Mouse (Mus musculus) C2C12 (cell line): ENCODE data around the gene Palld. TPM values are rescaled to one million over a fixed set of nuclear protein-coding genes. Genes with fewer than 3 reads are reported as not detected.
A peak's percentile ranks its signal among the peaks of the same experiment; 100 is the strongest.

Experiments used
- H3K27me3 ChIP-seq: one replicate; pipeline ENCODE4 v1.6.1; 2011; ENCODE audit not compliant: control insufficient read depth, insufficient read depth, insufficient read length
- H3K36me3 ChIP-seq: one replicate; pipeline ENCODE4 v1.6.1; 2011; ENCODE audit not compliant: control insufficient read depth, insufficient read depth
- H3K4me3 ChIP-seq: one replicate; pipeline ENCODE4 v1.5.1; 2011; ENCODE audit warnings: mild to moderate bottlenecking, control low read depth; ENCODE audit not compliant: poor library complexity, insufficient read depth, severe bottlenecking
- H3K79me2 ChIP-seq: one replicate; pipeline ENCODE4 v1.6.1; 2011; ENCODE audit not compliant: control insufficient read depth, insufficient read depth
- H3K79me3 ChIP-seq: one replicate; pipeline ENCODE4 v1.6.1; 2011; ENCODE audit warnings: low read depth, control low read depth
- H3ac ChIP-seq: one replicate; pipeline ENCODE3; 2011; ENCODE audit warnings: low read depth; ENCODE audit not compliant: control insufficient read depth, insufficient read length
- CEBPB ChIP-seq: IDR thresholded peaks from one replicate; pipeline ENCODE4 v1.6.1; 2011; ENCODE audit warnings: low read depth, mild to moderate bottlenecking, control low read depth, moderate library complexity
- CTCF ChIP-seq: IDR thresholded peaks from one replicate; pipeline ENCODE4 v1.5.1; 2011; ENCODE audit not compliant: control insufficient read depth, insufficient read depth, insufficient read length
- FOSL1 ChIP-seq: IDR thresholded peaks from one replicate; pipeline ENCODE4 v1.8.0; 2011; ENCODE audit warnings: mild to moderate bottlenecking, low read length; ENCODE audit not compliant: poor library complexity, insufficient read depth, severe bottlenecking
- MAX ChIP-seq: IDR thresholded peaks from one replicate; pipeline ENCODE4 v1.6.1; 2011; ENCODE audit warnings: mild to moderate bottlenecking, control low read depth
- MYOD1 ChIP-seq: IDR thresholded peaks from one replicate; pipeline ENCODE4 v1.6.1; 2011; ENCODE audit warnings: low read depth; ENCODE audit not compliant: control insufficient read depth, insufficient read length
- MYOG ChIP-seq: IDR thresholded peaks from one replicate; pipeline ENCODE4 v1.6.1; 2011; ENCODE audit not compliant: control insufficient read depth, insufficient read length; ENCODE audit errors: extremely low read depth
- USF1 ChIP-seq: IDR thresholded peaks from one replicate; pipeline ENCODE4 v1.6.1; 2011; ENCODE audit warnings: low read depth, mild to moderate bottlenecking, control low read depth, moderate library complexity
- polyA plus RNA-seq: library from polyadenylated mRNA; unstranded; fragments of >200 nt; fragmentation: generic; extraction: Trizol; gene quantifications from one replicate; pipeline ENCODE4 v1.2.1, GENCODE M21; 2012; ENCODE audit warnings: missing spikeins

Gene Palld
- polyA plus RNA-seq, 1 experiment = 79.5 TPM

DNA sequence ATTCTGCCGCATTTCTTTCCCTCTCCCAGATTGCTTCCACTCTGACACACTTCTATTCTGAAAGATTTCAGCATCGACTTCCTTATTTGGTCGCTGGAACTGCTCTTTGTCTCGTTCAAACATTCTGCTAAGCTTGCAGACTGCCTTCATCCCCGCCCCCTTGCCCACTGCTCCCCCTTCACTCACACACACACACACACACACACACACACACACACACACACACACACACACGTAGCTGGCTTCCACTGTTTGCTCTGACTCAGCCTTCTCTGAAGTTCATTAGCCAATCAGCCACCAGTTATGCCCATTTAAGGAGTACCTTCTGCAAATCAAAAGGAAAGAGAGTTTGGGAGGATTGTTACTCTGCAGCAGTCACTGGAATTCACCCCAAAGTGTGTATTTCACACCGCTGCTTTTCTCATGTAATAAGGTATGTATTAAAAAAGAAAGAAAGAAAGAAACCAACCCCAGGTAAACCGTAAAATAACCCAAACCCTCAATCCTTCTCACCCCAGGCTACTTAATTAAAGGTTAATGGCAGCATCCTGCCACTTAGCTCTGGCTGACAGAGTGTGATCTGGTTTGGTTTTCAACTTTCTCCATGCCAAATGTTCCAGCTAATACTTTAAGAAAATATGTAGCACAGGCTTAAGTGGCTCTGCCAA is 295.6 kb downstream of the Palld start:
- Histone ChIP-seq H3K27me3 (no peaks in the 10 kb centered on the region), H3K79me2 (no peaks in the 10 kb centered on the region), H3ac (no peak overlapping the region), H3K36me3 (no peaks in the 10 kb centered on the region), H3K79me3 (no peaks in the 10 kb centered on the region), H3K4me3 (no peak overlapping the region)
- TF ChIP-seq CEBPB (no peak), USF1 (no peak), FOSL1 (no peak), MYOG (no peak), MAX (no peak), CTCF (no peak), MYOD1 (no peak)

DNA sequence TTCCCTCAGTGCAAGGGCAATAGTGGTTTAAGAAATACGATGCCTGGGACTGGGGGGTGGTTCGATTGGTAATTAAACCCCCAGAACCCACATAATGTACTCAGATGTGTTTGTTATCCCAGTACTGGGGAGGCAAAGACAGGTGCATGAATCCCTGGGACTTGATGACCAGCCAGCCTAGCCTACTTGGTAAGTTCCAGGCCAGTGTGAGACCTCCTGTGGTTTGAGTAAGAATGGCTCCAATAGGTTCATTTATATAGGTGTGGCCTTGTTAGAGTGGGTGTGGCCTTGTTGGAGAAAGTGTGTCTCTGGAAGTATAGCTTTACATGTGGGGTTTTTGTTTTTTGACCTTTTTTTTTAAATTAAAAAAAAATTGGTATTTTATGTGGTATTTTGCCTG is 297.6 kb downstream of the Palld start:
- Histone ChIP-seq H3K36me3 (no peaks in the 10 kb centered on the region), H3K79me3 (no peaks in the 10 kb centered on the region), H3K79me2 (no peaks in the 10 kb centered on the region), H3K4me3 (no peak overlapping the region), H3ac (no peak overlapping the region), H3K27me3 (no peaks in the 10 kb centered on the region)
- TF ChIP-seq CTCF (no peak), FOSL1 (no peak), CEBPB (no peak), MAX (no peak), USF1 (no peak), MYOD1 (no peak), MYOG (no peak)

DNA sequence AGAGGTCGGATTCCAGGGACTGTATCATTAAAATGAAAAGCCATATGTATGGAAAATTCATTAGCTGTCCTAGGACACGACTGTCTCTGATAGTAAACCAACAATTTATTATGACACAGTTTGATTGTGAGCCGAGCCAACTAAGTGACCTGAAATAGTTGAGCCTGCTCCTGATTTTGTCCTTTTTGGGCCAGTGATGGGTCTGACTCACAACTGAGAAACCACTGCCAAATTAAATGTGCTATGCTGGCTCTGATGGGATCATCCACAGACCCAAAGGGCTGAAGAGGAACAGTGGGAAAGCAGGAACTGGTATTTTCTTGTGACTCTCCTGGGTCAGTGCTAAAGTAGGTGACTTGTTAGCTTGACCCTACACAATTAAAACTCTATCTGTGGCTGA is 305.6 kb downstream of the Palld start:
- H3K27me3 ChIP-seq = no peaks in the 10 kb centered on the region
- no peak overlapping the region for H3K4me3 ChIP-seq
- TF ChIP-seq MYOD1 (no peak), USF1 (no peak), CEBPB (no peak), MYOG (no peak), MAX (no peak), FOSL1 (no peak), CTCF (no peak)
- no peaks in the 10 kb centered on the region for H3K36me3 ChIP-seq
- peaks cover 2% of the 10 kb centered on the region for H3K79me3 ChIP-seq
- H3ac ChIP-seq = no peak overlapping the region
- no peaks in the 10 kb centered on the region for H3K79me2 ChIP-seq

DNA sequence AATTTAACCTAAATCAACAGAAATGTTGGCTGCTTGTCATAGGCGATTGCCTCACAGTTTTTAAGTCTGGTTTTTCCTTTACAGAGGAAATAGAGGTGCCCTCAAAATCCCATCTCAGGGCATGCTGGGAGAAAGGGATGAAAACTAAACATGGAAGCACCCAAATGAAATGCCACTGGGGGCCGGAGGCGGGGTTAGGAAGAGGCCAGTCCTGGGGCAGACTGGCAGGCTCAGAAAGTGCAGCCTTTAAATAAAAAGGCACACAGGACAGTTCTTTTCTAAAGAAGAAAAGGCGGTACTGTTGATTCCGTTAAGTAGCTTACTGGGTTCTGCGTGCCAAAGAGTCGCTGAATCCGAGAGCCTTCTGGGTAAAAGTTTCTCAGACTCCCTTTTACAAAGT is 311.0 kb downstream of the Palld start:
- peaks cover 13% of the 10 kb centered on the region for H3K36me3 ChIP-seq
- TF ChIP-seq CEBPB = no peak
- no peak for TF ChIP-seq MAX
- no peak for TF ChIP-seq CTCF
- TF ChIP-seq USF1 = no peak
- no peak for TF ChIP-seq MYOD1
- peaks cover 39% of the 10 kb centered on the region for H3K79me2 ChIP-seq
- H3K79me3 ChIP-seq = peaks cover 17% of the 10 kb centered on the region
- H3ac ChIP-seq = no peak overlapping the region
- H3K27me3 ChIP-seq = no peaks in the 10 kb centered on the region
- peak overlapping the region; percentile 57 for H3K4me3 ChIP-seq

DNA sequence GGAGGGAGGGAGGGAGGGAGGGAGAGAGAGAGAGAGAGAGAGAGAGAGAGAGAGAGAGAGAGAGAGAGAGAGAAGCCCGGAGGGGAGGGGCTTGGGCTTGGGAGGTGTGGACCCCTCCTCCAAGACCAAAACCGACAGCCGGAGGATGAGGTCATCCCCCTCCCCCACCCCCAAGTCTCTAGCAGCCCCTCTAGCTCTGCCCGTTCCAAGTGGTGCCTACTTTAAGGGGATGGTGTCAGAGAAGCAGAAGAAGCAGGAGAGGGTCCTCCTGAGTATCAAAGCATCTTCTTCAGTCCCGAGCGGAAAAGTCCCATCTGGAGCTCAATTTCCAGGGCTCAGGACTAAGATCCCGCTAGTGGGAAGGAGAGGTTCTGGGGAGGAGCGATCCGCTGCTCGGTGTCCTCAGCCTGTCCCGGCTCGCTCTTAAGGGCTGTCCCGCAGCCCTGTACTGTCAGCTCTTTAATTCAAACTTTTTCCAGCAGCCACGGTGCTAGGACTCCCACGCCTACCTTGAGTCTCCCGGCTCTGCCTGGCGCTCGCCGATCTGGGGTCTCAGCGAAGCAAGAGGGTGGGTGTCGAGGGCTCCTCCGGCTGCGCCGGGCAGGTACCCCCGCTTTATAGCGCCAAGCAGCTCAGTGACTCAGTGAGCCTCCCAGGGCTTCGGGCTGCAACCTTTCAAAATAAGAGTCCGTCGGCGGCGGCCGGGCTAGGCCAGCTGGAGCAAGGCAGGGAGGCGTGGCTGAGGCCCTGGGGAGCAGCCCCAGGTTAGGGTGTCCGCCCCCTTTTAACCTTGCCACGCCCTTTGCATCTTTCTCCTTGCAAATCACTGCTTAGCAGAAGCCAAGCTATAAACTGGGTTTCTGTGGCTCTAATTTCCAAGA is 311.7 kb downstream of the Palld start:
- H3K36me3 ChIP-seq = peaks cover 13% of the 10 kb centered on the region
- TF ChIP-seq CEBPB (no peak), CTCF (no peak), MAX (no peak), MYOG (no peak), USF1 (no peak), MYOD1 (no peak), FOSL1 (no peak)
- peaks cover 45% of the 10 kb centered on the region for H3K79me2 ChIP-seq
- peaks cover 17% of the 10 kb centered on the region for H3K79me3 ChIP-seq
- H3K27me3 ChIP-seq = no peaks in the 10 kb centered on the region
- peak overlapping the region; percentile 57 for H3K4me3 ChIP-seq
- peak overlapping the region; percentile 47 for H3ac ChIP-seq
